Mouse (Mus musculus): ENCODE results near the gene Msh5. TPM values are rescaled to one million over a fixed set of nuclear protein-coding genes. Genes with fewer than 3 reads are reported as not detected.

Msh5 gene
- total RNA-seq, 2 experiments from 2014 or later, result 8.2 to 11.0 TPM

- no peak for DNase-seq (ENCODE audit: low spot score in 2 of 2)
Observed at GRCm38 (mm10) chr17:35070556-35071229, 24.1 kb upstream of the Msh5 start.

- no peak for DNase-seq (ENCODE audit: low spot score in 2 of 2)
Observed at GRCm38 (mm10) chr17:35068213-35068914, 21.8 kb upstream of the Msh5 start.

GRCm38 (mm10) chr17:35066084-35066483 is 19.5 kb upstream of the Msh5 start, which contains the start of gene Mpig6b:
Gene Mpig6b, minus strand, starts transcription at chr17:35066184.
- no peak for DNase-seq (ENCODE audit: low spot score in 2 of 2)

GRCm38 (mm10) chr17:35064951-35065947 is 18.7 kb upstream of the Msh5 start, which contains the start of gene Ly6g6c:
Gene Ly6g6c, plus strand, starts transcription at chr17:35065388.
- no peak for DNase-seq (ENCODE audit: low spot score in 2 of 2)

GRCm38 (mm10) chr17:35064378-35064877 is 17.9 kb upstream of the Msh5 start:
- no peak for DNase-seq (ENCODE audit: low spot score in 2 of 2)

GRCm38 (mm10) chr17:35063466-35063865 is 16.9 kb upstream of the Msh5 start:
- no peak for DNase-seq (ENCODE audit: low spot score in 2 of 2)

- DNase-seq (ENCODE audit: low spot score in 2 of 2), result no peak
Observed at GRCm38 (mm10) chr17:35061299-35061698, 14.8 kb upstream of the Msh5 start.

- no peak for DNase-seq (ENCODE audit: low spot score in 2 of 2)
Observed at GRCm38 (mm10) chr17:35060737-35061297, 14.3 kb upstream of the Msh5 start.

- DNase-seq (ENCODE audit: low spot score in 2 of 2), result no peak
Observed at GRCm38 (mm10) chr17:35060071-35060470, 13.5 kb upstream of the Msh5 start.

GRCm38 (mm10) chr17:35058911-35059892 is 12.7 kb upstream of the Msh5 start, which contains the start of gene Ddah2:
Gene Ddah2, plus strand, starts transcription at chr17:35059035.
- peak; percentile 62 to 76 for DNase-seq (ENCODE audit: low spot score in 2 of 2)

GRCm38 (mm10) chr17:35058316-35058715 is 11.8 kb upstream of the Msh5 start:
- no peak for DNase-seq (ENCODE audit: low spot score in 2 of 2)

- no peak for DNase-seq (ENCODE audit: low spot score in 2 of 2)
Observed at GRCm38 (mm10) chr17:35057090-35057489, 10.5 kb upstream of the Msh5 start.

- no peak for DNase-seq (ENCODE audit: low spot score in 2 of 2)
Observed at GRCm38 (mm10) chr17:35055691-35056495, 9.3 kb upstream of the Msh5 start.

- no peak for DNase-seq (ENCODE audit: low spot score in 2 of 2)
Observed at GRCm38 (mm10) chr17:35052271-35052798, 5.8 kb upstream of the Msh5 start.

- peak in 1 of 2 experiments; percentile 55 for DNase-seq (ENCODE audit: low spot score in 2 of 2)
Observed at GRCm38 (mm10) chr17:35051156-35052086, 4.9 kb upstream of the Msh5 start.

- peak; percentile 37 to 63 for DNase-seq (ENCODE audit: low spot score in 2 of 2)
Observed at GRCm38 (mm10) chr17:35050126-35050750, 3.7 kb upstream of the Msh5 start.

GRCm38 (mm10) chr17:35049561-35050016 is 3.0 kb upstream of the Msh5 start, which contains the start of gene Clic1:
Gene Clic1, plus strand, starts transcription at chr17:35049966.
- no peak for DNase-seq (ENCODE audit: low spot score in 2 of 2)

All from adrenal gland, postnatal 4 days (tissue).